Mouse (Mus musculus): ENCODE measurements around the gene Chst3. TPM values are rescaled to one million over a fixed set of nuclear protein-coding genes. Genes with fewer than 3 reads are reported as not detected.
A peak's percentile ranks its signal among the peaks of the same experiment; 100 is the strongest.
"Not testable (repeated sequence)": the region's sequence is repeated elsewhere in the genome, so short reads cannot be mapped to it uniquely, and the experiment has no call there.

Chst3 gene
- polyA plus RNA-seq, 1 experiment from 2014 or later: 0.62 TPM

GRCm38 (mm10) chr10:60195087-60195486, 24.0 kb downstream of the Chst3 start:
- H3K9ac ChIP-seq: no peak overlapping the region
- H3K4me1 ChIP-seq (replicated peaks): peaks cover 43% of the 10 kb centered on the region
- H3K4me3 ChIP-seq: no peak overlapping the region
- no peaks in the 10 kb centered on the region for H3K36me3 ChIP-seq
- H3K27ac ChIP-seq: peak overlapping the region; percentile 66
- peaks cover 16% of the 10 kb centered on the region for H3K27me3 ChIP-seq
- no peaks in the 10 kb centered on the region for H3K9me3 ChIP-seq (replicated peaks)
- no peak overlapping the region for H3K4me2 ChIP-seq
- 5% methylated on average over 4 of the region's 4 CpGs for WGBS
- peak; percentile 29; the same call in 1 of the 2 replicates for ATAC-seq (replicated peaks; ENCODE audit: insufficient number of reproducible peaks, insufficient read depth, low FRiP score, low read depth)

GRCm38 (mm10) chr10:60193532-60194423, 25.3 kb downstream of the Chst3 start:
- ATAC-seq (replicated peaks; ENCODE audit: insufficient number of reproducible peaks, insufficient read depth, low FRiP score, low read depth): peak; percentile 81
- peaks cover 43% of the 10 kb centered on the region for H3K4me1 ChIP-seq (replicated peaks)
- H3K9ac ChIP-seq: peak overlapping the region; percentile 43
- H3K27me3 ChIP-seq: peaks cover 16% of the 10 kb centered on the region
- peak overlapping the region; percentile 52 for H3K4me2 ChIP-seq
- peak overlapping the region; percentile 66; the same call in 1 of the 2 replicates for H3K27ac ChIP-seq
- no peaks in the 10 kb centered on the region for H3K36me3 ChIP-seq
- WGBS: 6% methylated on average over 19 of the region's 19 CpGs
- H3K4me3 ChIP-seq: peak overlapping the region; percentile 16; the same call in 1 of the 2 replicates
- no peaks in the 10 kb centered on the region for H3K9me3 ChIP-seq (replicated peaks)

GRCm38 (mm10) chr10:60191796-60192195, 27.3 kb downstream of the Chst3 start:
- H3K27ac ChIP-seq: no peak overlapping the region
- 2% methylated on average over 17 of the region's 17 CpGs for WGBS
- H3K9ac ChIP-seq: no peak overlapping the region
- no peaks in the 10 kb centered on the region for H3K9me3 ChIP-seq (replicated peaks)
- no peaks in the 10 kb centered on the region for H3K36me3 ChIP-seq
- ATAC-seq (replicated peaks; ENCODE audit: insufficient number of reproducible peaks, insufficient read depth, low FRiP score, low read depth): no peak
- peak overlapping the region; percentile 41 for H3K4me3 ChIP-seq
- H3K4me2 ChIP-seq: peak overlapping the region; percentile 64
- H3K27me3 ChIP-seq: peaks cover 21% of the 10 kb centered on the region
- peaks cover 34% of the 10 kb centered on the region for H3K4me1 ChIP-seq (replicated peaks)

GRCm38 (mm10) chr10:60189534-60190186, 29.4 kb downstream of the Chst3 start:
- H3K4me2 ChIP-seq: no peak overlapping the region
- H3K4me3 ChIP-seq: no peak overlapping the region
- H3K27me3 ChIP-seq: peaks cover 39% of the 10 kb centered on the region
- H3K9ac ChIP-seq: no peak overlapping the region
- 67% methylated on average over 6 of the region's 6 CpGs for WGBS
- no peak overlapping the region for H3K27ac ChIP-seq
- no peak for ATAC-seq (replicated peaks; ENCODE audit: insufficient number of reproducible peaks, insufficient read depth, low FRiP score, low read depth)
- H3K4me1 ChIP-seq (replicated peaks): peaks cover 34% of the 10 kb centered on the region
- no peaks in the 10 kb centered on the region for H3K36me3 ChIP-seq
- no peaks in the 10 kb centered on the region for H3K9me3 ChIP-seq (replicated peaks)

- Histone ChIP-seq H3K4me2 (peak overlapping the region; percentile 26), H3K4me1 (replicated peaks) (peaks cover 12% of the 10 kb centered on the region), H3K4me3 (peak overlapping the region; percentile 5; the same call in 1 of the 2 replicates), H3K36me3 (no peaks in the 10 kb centered on the region), H3K27me3 (peaks cover 38% of the 10 kb centered on the region), H3K27ac (no peak overlapping the region), H3K9ac (no peak overlapping the region), H3K9me3 (replicated peaks) (no peaks in the 10 kb centered on the region)
- ATAC-seq (replicated peaks; ENCODE audit: insufficient number of reproducible peaks, insufficient read depth, low FRiP score, low read depth): peak; percentile 39; the same call in 1 of the 2 replicates
- 54% methylated on average over 44 of the region's 44 CpGs for WGBS
Measured at GRCm38 (mm10) chr10:60186191-60186945, 32.7 kb downstream of the Chst3 start.

GRCm38 (mm10) chr10:60185023-60185709, 33.9 kb downstream of the Chst3 start:
- WGBS: 69% methylated on average over 10 of the region's 10 CpGs
- no peaks in the 10 kb centered on the region for H3K36me3 ChIP-seq
- H3K27me3 ChIP-seq: peaks cover 28% of the 10 kb centered on the region
- ATAC-seq (replicated peaks; ENCODE audit: insufficient number of reproducible peaks, insufficient read depth, low FRiP score, low read depth): 0 out of 2 replicates have a peak, but pooled peaks have one; percentile 38
- H3K27ac ChIP-seq: no peak overlapping the region
- H3K9ac ChIP-seq: no peak overlapping the region
- no peak overlapping the region for H3K4me3 ChIP-seq
- no peaks in the 10 kb centered on the region for H3K9me3 ChIP-seq (replicated peaks)
- peaks cover 12% of the 10 kb centered on the region for H3K4me1 ChIP-seq (replicated peaks)
- H3K4me2 ChIP-seq: no peak overlapping the region

GRCm38 (mm10) chr10:60175306-60175705, 43.8 kb downstream of the Chst3 start:
- H3K9me3 ChIP-seq (replicated peaks); H3K27me3 ChIP-seq; H3K36me3 ChIP-seq; ATAC-seq (replicated peaks; ENCODE audit: insufficient number of reproducible peaks, insufficient read depth, low FRiP score, low read depth); H3K4me3 ChIP-seq; H3K9ac ChIP-seq; H3K27ac ChIP-seq; H3K4me1 ChIP-seq (replicated peaks); H3K4me2 ChIP-seq: not testable (repeated sequence)
- WGBS: 85% methylated on average over 9 of the region's 9 CpGs

- no peak for ATAC-seq (replicated peaks; ENCODE audit: insufficient number of reproducible peaks, insufficient read depth, low FRiP score, low read depth)
- H3K27ac ChIP-seq: no peak overlapping the region
- H3K9me3 ChIP-seq (replicated peaks): no peaks in the 10 kb centered on the region
- peaks cover 7% of the 10 kb centered on the region; the same call in 1 of the 2 replicates for H3K4me1 ChIP-seq (replicated peaks)
- no peaks in the 10 kb centered on the region for H3K27me3 ChIP-seq
- H3K9ac ChIP-seq: no peak overlapping the region
- H3K36me3 ChIP-seq: no peaks in the 10 kb centered on the region
- H3K4me2 ChIP-seq: no peak overlapping the region
- 49% methylated on average over 3 of the region's 3 CpGs for WGBS
- H3K4me3 ChIP-seq: no peak overlapping the region
Measured at GRCm38 (mm10) chr10:60174506-60174905, 44.6 kb downstream of the Chst3 start.

- no peaks in the 10 kb centered on the region for H3K36me3 ChIP-seq
- no peak overlapping the region for H3K9ac ChIP-seq
- no peaks in the 10 kb centered on the region for H3K9me3 ChIP-seq (replicated peaks)
- peaks cover 7% of the 10 kb centered on the region; the same call in 1 of the 2 replicates for H3K4me1 ChIP-seq (replicated peaks)
- no peak overlapping the region for H3K4me2 ChIP-seq
- H3K27ac ChIP-seq: no peak overlapping the region
- H3K27me3 ChIP-seq: no peaks in the 10 kb centered on the region
- no peak overlapping the region for H3K4me3 ChIP-seq
- no peak for ATAC-seq (replicated peaks; ENCODE audit: insufficient number of reproducible peaks, insufficient read depth, low FRiP score, low read depth)
- WGBS: 42% methylated on average over 10 of the region's 10 CpGs
Measured at GRCm38 (mm10) chr10:60173035-60173434, 46.0 kb downstream of the Chst3 start.

GRCm38 (mm10) chr10:60172306-60172705, 46.8 kb downstream of the Chst3 start:
- no peak for ATAC-seq (replicated peaks; ENCODE audit: insufficient number of reproducible peaks, insufficient read depth, low FRiP score, low read depth)
- Histone ChIP-seq H3K27ac (no peak overlapping the region), H3K4me3 (no peak overlapping the region), H3K4me2 (no peak overlapping the region), H3K9ac (no peak overlapping the region), H3K4me1 (replicated peaks) (peaks cover 7% of the 10 kb centered on the region; the same call in 1 of the 2 replicates), H3K27me3 (no peaks in the 10 kb centered on the region), H3K9me3 (replicated peaks) (no peaks in the 10 kb centered on the region), H3K36me3 (no peaks in the 10 kb centered on the region)
- WGBS: 82% methylated on average over 4 of the region's 4 CpGs

All from heart, embryonic 15.5 days (tissue).